Mouse (Mus musculus): ENCODE data around the gene Orc5.

DNA sequence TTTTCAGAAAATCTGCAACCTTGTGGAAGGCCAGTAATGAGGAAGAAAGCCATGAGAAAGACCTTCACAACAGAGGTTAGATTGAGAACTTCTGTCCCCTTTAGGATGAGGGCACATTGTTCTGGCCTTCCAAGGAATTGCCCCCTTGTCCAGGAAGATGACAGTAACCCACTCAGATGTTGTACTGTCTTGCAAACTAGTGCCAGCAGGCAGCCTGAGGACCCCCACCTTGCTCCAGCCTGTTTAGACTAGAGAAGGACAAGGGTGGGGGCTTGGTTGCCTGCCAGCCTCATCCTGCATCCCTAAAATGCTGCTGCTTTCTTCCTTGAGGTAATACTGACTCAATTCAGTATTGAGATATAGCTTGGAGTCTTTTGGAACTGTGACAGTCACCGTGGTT lies 23.9 kb upstream of the Orc5 start:
- TF ChIP-seq CTCF (IDR thresholded peaks at IDR 0.05; ENCODE audit: insufficient read depth, low read depth, low read length): no peak
- TF ChIP-seq POLR2A (IDR thresholded peaks at IDR 0.05; ENCODE audit: insufficient read depth, low read depth, low read length): no peak
